Mouse (Mus musculus): ENCODE measurements around the gene Sec23a. TPM values are rescaled to one million over a fixed set of nuclear protein-coding genes. Genes with fewer than 3 reads are reported as not detected.
"Not testable (repeated sequence)": the region's sequence is repeated elsewhere in the genome, so short reads cannot be mapped to it uniquely, and the experiment has no call there.

The Sec23a gene
- polyA plus RNA-seq, 1 experiment from 2014 or later, result 76.0 TPM

DNA sequence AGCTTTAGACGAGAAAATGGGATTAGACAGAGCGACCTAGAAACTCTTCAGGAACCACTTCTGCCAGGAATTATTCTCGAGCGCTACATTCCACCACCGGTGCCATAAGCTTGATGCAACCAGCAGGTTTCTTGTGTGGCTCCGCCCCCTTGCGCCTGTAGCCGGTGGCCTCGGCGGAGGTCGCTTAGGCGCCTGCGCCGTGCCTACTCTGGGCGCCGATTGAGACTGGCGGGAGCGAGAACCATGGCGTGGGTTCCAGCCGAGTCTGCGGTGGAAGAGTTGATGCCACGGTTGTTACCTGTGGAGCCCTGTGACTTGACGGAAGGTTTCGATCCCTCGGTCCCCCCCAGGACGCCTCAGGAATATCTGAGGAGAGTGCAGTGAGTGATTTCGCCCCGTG, 1.4 kb upstream of the Sec23a start, which contains the start of gene Gemin2:
Gene Gemin2 (plus strand): TSS at position 160 of the 400 bp plus-strand sequence.
- ATAC-seq (replicated peaks; ENCODE audit: low FRiP score) (peak; percentile 81), DNase-seq (ENCODE audit: low spot score) (peak; percentile 91)
- WGBS, result under 1% methylated on average over 28 of the region's 28 CpGs
- Histone ChIP-seq H3K27ac (ENCODE audit: low read depth, low read length) (peak within 1 kb of the TSS; percentile 64; the same call in 1 of the 2 replicates), H3K36me3 (ENCODE audit: control insufficient read depth, insufficient read depth, low read length) (no peaks in the 10 kb centered on the region), H3K27me3 (ENCODE audit: control insufficient read depth, insufficient read depth, low read length) (no peaks in the 10 kb centered on the region), H3K4me3 (ENCODE audit: low read depth, low read length) (peak within 1 kb of the TSS; percentile 64), H3K4me1 (replicated peaks; ENCODE audit: control insufficient read depth, insufficient read depth, low read length) (peaks cover 2% of the 10 kb centered on the region; the same call in 1 of the 2 replicates), H3K9ac (ENCODE audit: low read length) (peak within 1 kb of the TSS; percentile 77), H3K4me2 (ENCODE audit: low read depth, low read length, severe bottlenecking) (peak within 1 kb of the TSS; percentile 69), H3K9me3 (ENCODE audit: control insufficient read depth, low read length) (no peaks in the 10 kb centered on the region)

DNA sequence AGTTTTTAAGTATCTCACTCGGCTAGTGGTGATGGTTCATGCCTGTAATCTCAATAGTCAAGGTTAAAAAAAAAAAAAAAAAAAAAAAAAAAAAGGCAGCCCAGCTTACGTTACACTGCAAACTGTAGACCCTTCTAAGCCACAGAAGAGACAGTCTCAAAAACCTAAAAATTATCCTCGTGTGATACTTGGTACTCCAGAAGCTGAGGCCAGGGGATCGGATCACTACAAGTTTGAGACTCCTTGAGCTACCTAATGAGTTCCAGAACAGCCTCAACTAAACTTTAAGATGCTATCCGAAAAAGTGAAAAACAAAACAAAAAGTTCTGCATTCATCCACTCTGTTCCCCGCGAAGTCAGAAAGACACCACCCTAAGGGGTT, 884 bp upstream of the Sec23a start:
- H3K4me2 ChIP-seq (ENCODE audit: low read depth, low read length, severe bottlenecking), result peak overlapping the region; percentile 69
- peak overlapping the region; percentile 77 for H3K9ac ChIP-seq (ENCODE audit: low read length)
- no peak for ATAC-seq (replicated peaks; ENCODE audit: low FRiP score)
- peak overlapping the region; percentile 64 for H3K4me3 ChIP-seq (ENCODE audit: low read depth, low read length)
- no peaks in the 10 kb centered on the region for H3K27me3 ChIP-seq (ENCODE audit: control insufficient read depth, insufficient read depth, low read length)
- no peaks in the 10 kb centered on the region for H3K36me3 ChIP-seq (ENCODE audit: control insufficient read depth, insufficient read depth, low read length)
- H3K27ac ChIP-seq (ENCODE audit: low read depth, low read length), result peak overlapping the region; percentile 64; the same call in 1 of the 2 replicates
- peaks cover 2% of the 10 kb centered on the region; the same call in 1 of the 2 replicates for H3K4me1 ChIP-seq (replicated peaks; ENCODE audit: control insufficient read depth, insufficient read depth, low read length)
- H3K9me3 ChIP-seq (ENCODE audit: control insufficient read depth, low read length), result no peaks in the 10 kb centered on the region
- 2% methylated on average over 7 of the region's 7 CpGs for WGBS
- DNase-seq (ENCODE audit: low spot score), result no peak

GRCm38 (mm10) chr12:59011275-59011843, 458 bp downstream of the Sec23a start:
- Histone ChIP-seq H3K27me3 (ENCODE audit: control insufficient read depth, insufficient read depth, low read length) (no peaks in the 10 kb centered on the region), H3K36me3 (ENCODE audit: control insufficient read depth, insufficient read depth, low read length) (peaks cover 3% of the 10 kb centered on the region), H3K9ac (ENCODE audit: low read length) (peak overlapping the region; percentile 76), H3K4me2 (ENCODE audit: low read depth, low read length, severe bottlenecking) (peak overlapping the region; percentile 70), H3K4me1 (replicated peaks; ENCODE audit: control insufficient read depth, insufficient read depth, low read length) (peaks cover 2% of the 10 kb centered on the region; the same call in 1 of the 2 replicates), H3K4me3 (ENCODE audit: low read depth, low read length) (peak overlapping the region; percentile 64), H3K27ac (ENCODE audit: low read depth, low read length) (peak overlapping the region; percentile 60), H3K9me3 (ENCODE audit: control insufficient read depth, low read length) (no peaks in the 10 kb centered on the region)
- DNase-seq (ENCODE audit: low spot score) (no peak), ATAC-seq (replicated peaks; ENCODE audit: low FRiP score) (no peak)
- under 1% methylated on average over 24 of the region's 25 CpGs for WGBS

DNA sequence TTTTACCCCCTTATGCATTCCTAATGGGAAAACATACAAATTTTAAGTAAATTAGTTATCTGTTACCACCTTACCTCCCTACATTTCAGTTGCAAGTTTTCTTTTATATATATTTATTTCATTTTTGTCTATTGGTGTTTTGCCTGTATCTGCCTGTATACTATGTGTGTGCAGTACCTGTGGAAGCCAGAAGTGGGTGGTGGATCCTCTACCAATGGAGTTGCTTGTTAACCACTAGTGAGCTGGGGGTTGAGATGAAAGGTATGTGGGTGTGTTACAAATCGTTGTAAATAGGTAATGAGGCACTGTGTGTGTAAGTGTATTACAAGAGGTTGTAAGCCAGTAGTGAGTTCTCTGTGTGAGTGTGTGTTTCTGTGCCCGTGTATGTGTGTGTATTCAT, 1.3 kb downstream of the Sec23a start:
- Histone ChIP-seq H3K9me3 (ENCODE audit: control insufficient read depth, low read length) (no peaks in the 10 kb centered on the region), H3K36me3 (ENCODE audit: control insufficient read depth, insufficient read depth, low read length) (peaks cover 3% of the 10 kb centered on the region), H3K4me1 (replicated peaks; ENCODE audit: control insufficient read depth, insufficient read depth, low read length) (peaks cover 2% of the 10 kb centered on the region; the same call in 1 of the 2 replicates), H3K27ac (ENCODE audit: low read depth, low read length) (no peak overlapping the region), H3K27me3 (ENCODE audit: control insufficient read depth, insufficient read depth, low read length) (no peaks in the 10 kb centered on the region), H3K4me2 (ENCODE audit: low read depth, low read length, severe bottlenecking) (peak overlapping the region; percentile 70; the same call in 1 of the 2 replicates), H3K9ac (ENCODE audit: low read length) (no peak overlapping the region; the same call in 1 of the 2 replicates), H3K4me3 (ENCODE audit: low read depth, low read length) (no peak overlapping the region)
- DNase-seq (ENCODE audit: low spot score) (no peak), ATAC-seq (replicated peaks; ENCODE audit: low FRiP score) (no peak)
- WGBS, result 75% methylated on average over 2 of the region's 2 CpGs

- no peak for DNase-seq (ENCODE audit: low spot score)
- H3K4me2 ChIP-seq (ENCODE audit: low read depth, low read length, severe bottlenecking), result no peak overlapping the region
- no peak overlapping the region for H3K9ac ChIP-seq (ENCODE audit: low read length)
- no peaks in the 10 kb centered on the region for H3K27me3 ChIP-seq (ENCODE audit: control insufficient read depth, insufficient read depth, low read length)
- no peak overlapping the region for H3K4me3 ChIP-seq (ENCODE audit: low read depth, low read length)
- H3K4me1 ChIP-seq (replicated peaks; ENCODE audit: control insufficient read depth, insufficient read depth, low read length), result no peaks in the 10 kb centered on the region
- no peaks in the 10 kb centered on the region for H3K36me3 ChIP-seq (ENCODE audit: control insufficient read depth, insufficient read depth, low read length)
- H3K9me3 ChIP-seq (ENCODE audit: control insufficient read depth, low read length), result no peaks in the 10 kb centered on the region
- no peak overlapping the region for H3K27ac ChIP-seq (ENCODE audit: low read depth, low read length)
- 94% methylated on average over 3 of the region's 3 CpGs for WGBS
- ATAC-seq (replicated peaks; ENCODE audit: low FRiP score), result no peak
Measured at GRCm38 (mm10) chr12:58985766-58986165, 26.1 kb downstream of the Sec23a start.

DNA sequence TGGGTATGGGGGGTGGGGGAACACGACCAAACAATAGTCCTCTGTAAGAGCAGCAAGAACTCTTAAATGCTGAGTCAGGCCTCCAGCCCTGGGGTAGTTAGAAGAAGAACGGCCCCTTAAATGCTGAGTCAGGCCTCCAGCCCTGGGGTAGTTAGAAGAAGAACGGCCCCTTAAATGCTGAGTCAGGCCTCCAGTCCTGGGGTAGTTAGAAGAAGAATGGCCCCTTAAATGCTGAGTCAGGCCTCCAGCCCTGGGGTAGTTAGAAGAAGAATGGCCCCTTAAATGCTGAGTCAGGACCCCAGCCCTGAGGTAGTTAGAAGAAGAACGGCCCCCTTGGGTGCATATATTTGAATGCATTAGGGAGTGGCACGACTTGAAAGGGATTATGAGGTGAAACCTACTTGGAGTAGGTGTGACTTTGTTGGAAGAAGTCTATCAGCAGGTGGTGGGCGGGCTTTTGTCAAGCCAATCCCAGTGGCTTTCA, 30.6 kb downstream of the Sec23a start:
- H3K4me3 ChIP-seq (ENCODE audit: low read depth, low read length); DNase-seq (ENCODE audit: low spot score); H3K27ac ChIP-seq (ENCODE audit: low read depth, low read length); ATAC-seq (replicated peaks; ENCODE audit: low FRiP score); H3K4me1 ChIP-seq (replicated peaks; ENCODE audit: control insufficient read depth, insufficient read depth, low read length); H3K9me3 ChIP-seq (ENCODE audit: control insufficient read depth, low read length); H3K27me3 ChIP-seq (ENCODE audit: control insufficient read depth, insufficient read depth, low read length); H3K9ac ChIP-seq (ENCODE audit: low read length); H3K4me2 ChIP-seq (ENCODE audit: low read depth, low read length, severe bottlenecking); H3K36me3 ChIP-seq (ENCODE audit: control insufficient read depth, insufficient read depth, low read length): not testable (repeated sequence)
- WGBS, result 79% methylated on average over 6 of the region's 6 CpGs

- DNase-seq (ENCODE audit: low spot score), result no peak
- Histone ChIP-seq H3K36me3 (ENCODE audit: control insufficient read depth, insufficient read depth, low read length) (no peaks in the 10 kb centered on the region), H3K9ac (ENCODE audit: low read length) (no peak overlapping the region), H3K4me1 (replicated peaks; ENCODE audit: control insufficient read depth, insufficient read depth, low read length) (no peaks in the 10 kb centered on the region), H3K27ac (ENCODE audit: low read depth, low read length) (no peak overlapping the region), H3K9me3 (ENCODE audit: control insufficient read depth, low read length) (no peaks in the 10 kb centered on the region), H3K27me3 (ENCODE audit: control insufficient read depth, insufficient read depth, low read length) (no peaks in the 10 kb centered on the region), H3K4me2 (ENCODE audit: low read depth, low read length, severe bottlenecking) (no peak overlapping the region), H3K4me3 (ENCODE audit: low read depth, low read length) (no peak overlapping the region)
- WGBS, result 72% methylated on average over 2 of the region's 2 CpGs
- no peak for ATAC-seq (replicated peaks; ENCODE audit: low FRiP score)
Measured at GRCm38 (mm10) chr12:58976966-58977365, 34.9 kb downstream of the Sec23a start.

DNA sequence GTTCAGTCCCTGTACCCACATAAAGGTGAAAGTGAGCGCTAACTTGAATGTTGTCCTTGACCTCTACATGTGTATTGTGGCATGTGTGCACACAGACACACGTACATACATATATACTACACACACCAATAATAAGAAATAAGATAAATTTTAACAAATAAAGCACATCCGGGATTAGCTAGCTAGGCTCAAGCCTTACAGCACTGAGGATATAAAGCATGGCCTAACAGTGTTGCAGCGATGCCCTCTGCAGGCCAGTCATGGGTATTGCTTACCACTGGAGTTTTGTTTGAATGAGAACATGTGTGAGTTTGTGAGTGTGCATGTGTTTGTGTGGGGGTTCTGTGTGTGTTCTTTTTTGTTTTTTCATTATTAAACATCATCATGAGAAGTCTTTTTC, 47.2 kb downstream of the Sec23a start:
- Histone ChIP-seq H3K9me3 (ENCODE audit: control insufficient read depth, low read length) (no peaks in the 10 kb centered on the region), H3K27ac (ENCODE audit: low read depth, low read length) (no peak overlapping the region), H3K27me3 (ENCODE audit: control insufficient read depth, insufficient read depth, low read length) (no peaks in the 10 kb centered on the region), H3K4me1 (replicated peaks; ENCODE audit: control insufficient read depth, insufficient read depth, low read length) (no peaks in the 10 kb centered on the region), H3K4me3 (ENCODE audit: low read depth, low read length) (no peak overlapping the region), H3K4me2 (ENCODE audit: low read depth, low read length, severe bottlenecking) (no peak overlapping the region), H3K36me3 (ENCODE audit: control insufficient read depth, insufficient read depth, low read length) (no peaks in the 10 kb centered on the region), H3K9ac (ENCODE audit: low read length) (no peak overlapping the region)
- DNase-seq (ENCODE audit: low spot score) (peak; percentile 57), ATAC-seq (replicated peaks; ENCODE audit: low FRiP score) (0 out of 2 replicates have a peak, but pooled peaks have one; percentile 18)
- 78% methylated on average over 4 of the region's 4 CpGs for WGBS

GRCm38 (mm10) chr12:58960844-58961243, 51.0 kb downstream of the Sec23a start:
- Histone ChIP-seq H3K36me3 (ENCODE audit: control insufficient read depth, insufficient read depth, low read length) (no peaks in the 10 kb centered on the region), H3K9ac (ENCODE audit: low read length) (no peak overlapping the region), H3K27ac (ENCODE audit: low read depth, low read length) (no peak overlapping the region), H3K27me3 (ENCODE audit: control insufficient read depth, insufficient read depth, low read length) (no peaks in the 10 kb centered on the region), H3K4me2 (ENCODE audit: low read depth, low read length, severe bottlenecking) (no peak overlapping the region), H3K9me3 (ENCODE audit: control insufficient read depth, low read length) (no peaks in the 10 kb centered on the region), H3K4me1 (replicated peaks; ENCODE audit: control insufficient read depth, insufficient read depth, low read length) (no peaks in the 10 kb centered on the region), H3K4me3 (ENCODE audit: low read depth, low read length) (no peak overlapping the region)
- WGBS, result 93% methylated on average over 1 of the region's 1 CpGs
- DNase-seq (ENCODE audit: low spot score), result no peak
- no peak for ATAC-seq (replicated peaks; ENCODE audit: low FRiP score)

Measured in forebrain, embryonic 11.5 days (tissue).